Mouse (Mus musculus) thymus, adult 18-20 months (tissue): ENCODE data around the gene Acsf3.

ENCODE experiments used
- DNase-seq, 2 experiments: peaks; one replicate each; pipeline ENCODE4 v3.0.0; 2022; ENCODE audit warnings: mixed read lengths in 2 of 2

Gene Acsf3

GRCm38 (mm10) chr8:122811870-122812494, 36.7 kb downstream of the Acsf3 start:
- DNase-seq = no peak

- DNase-seq = no peak
Measured at GRCm38 (mm10) chr8:122812610-122813250, 37.4 kb downstream of the Acsf3 start.

GRCm38 (mm10) chr8:122814608-122815007, 39.3 kb downstream of the Acsf3 start:
- no peak for DNase-seq

- DNase-seq = no peak
Measured at GRCm38 (mm10) chr8:122816965-122817364, 41.7 kb downstream of the Acsf3 start.

- DNase-seq = no peak
Measured at GRCm38 (mm10) chr8:122817724-122818496, 42.6 kb downstream of the Acsf3 start.

GRCm38 (mm10) chr8:122819776-122820175, 44.5 kb downstream of the Acsf3 start:
- DNase-seq = no peak

- DNase-seq = no peak
Measured at GRCm38 (mm10) chr8:122824571-122824970, 49.3 kb downstream of the Acsf3 start.

- no peak for DNase-seq
Measured at GRCm38 (mm10) chr8:122824986-122825385, 49.7 kb downstream of the Acsf3 start.

GRCm38 (mm10) chr8:122825408-122825807, 50.1 kb downstream of the Acsf3 start:
- DNase-seq = no peak

- no peak for DNase-seq
Measured at GRCm38 (mm10) chr8:122829396-122829795, 54.1 kb downstream of the Acsf3 start.

- DNase-seq = peak; percentile 82 to 85
Measured at GRCm38 (mm10) chr8:122830349-122831061, 55.2 kb downstream of the Acsf3 start.

GRCm38 (mm10) chr8:122834416-122834815, 59.1 kb downstream of the Acsf3 start:
- DNase-seq = no peak

GRCm38 (mm10) chr8:122834971-122835370, 59.7 kb downstream of the Acsf3 start:
- peak; percentile 42 to 58 for DNase-seq

- DNase-seq = no peak
Measured at GRCm38 (mm10) chr8:122836199-122836598, 60.9 kb downstream of the Acsf3 start.

- no peak for DNase-seq
Measured at GRCm38 (mm10) chr8:122836696-122837095, 61.4 kb downstream of the Acsf3 start.

GRCm38 (mm10) chr8:122844161-122844560, 68.9 kb downstream of the Acsf3 start:
- no peak for DNase-seq

- DNase-seq = no peak
Measured at GRCm38 (mm10) chr8:122845662-122846061, 70.4 kb downstream of the Acsf3 start.

- no peak for DNase-seq
Measured at GRCm38 (mm10) chr8:122847829-122848561, 72.7 kb downstream of the Acsf3 start, which contains the start of gene Cdh15. Gene Cdh15, plus strand, starts transcription at chr8:122847966.

- no peak for DNase-seq
Measured at GRCm38 (mm10) chr8:122849152-122849910, 74.0 kb downstream of the Acsf3 start.

GRCm38 (mm10) chr8:122850641-122851240, 75.5 kb downstream of the Acsf3 start:
- DNase-seq = no peak
